Mouse (Mus musculus) limb, embryonic 14.5 days (tissue): ENCODE measurements around the gene Gpx3. TPM values are rescaled to one million over a fixed set of nuclear protein-coding genes. Genes with fewer than 3 reads are reported as not detected.

Experiments
- ATAC-seq: fragments of 200-750 bp; cut with Nextera tagmentation; 2 replicates; pipeline ENCODE4 v1.8.0; 2017; ENCODE audit warnings: low read depth, moderate number of reproducible peaks, moderate TSS enrichment; ENCODE audit not compliant: low FRiP score
- DNase-seq: peaks from one replicate; pipeline ENCODE4 v3.0.0-alpha.2; 2015; ENCODE audit warnings: low spot score
- H3K27ac ChIP-seq: fragments of 300-500 bp; sonication (generic); replicated peaks from 2 replicates; pipeline ENCODE4 v1.5.1; 2014; ENCODE audit warnings: low read depth, mild to moderate bottlenecking, low read length, moderate library complexity, mixed read lengths
- H3K27me3 ChIP-seq: fragments of 300-500 bp; sonication (generic); 2 replicates; pipeline ENCODE4 v1.6.1; 2014; ENCODE audit warnings: low read length, mixed read lengths; ENCODE audit not compliant: control insufficient read depth, insufficient read depth
- H3K36me3 ChIP-seq: fragments of 300-500 bp; sonication (generic); 2 replicates; pipeline ENCODE4 v1.6.1; 2014; ENCODE audit warnings: mild to moderate bottlenecking, low read length, moderate library complexity, mixed read lengths; ENCODE audit not compliant: control insufficient read depth, insufficient read depth
- H3K4me1 ChIP-seq: fragments of 300-500 bp; sonication (generic); 2 replicates; pipeline ENCODE4 v1.6.1; 2014; ENCODE audit warnings: antibody characterized with exemption, low read length, mixed read lengths; ENCODE audit not compliant: control insufficient read depth, insufficient read depth
- H3K4me2 ChIP-seq: fragments of 300-500 bp; sonication (generic); replicated peaks from 2 replicates; pipeline ENCODE4 v1.6.1; 2014; ENCODE audit warnings: low read depth, mild to moderate bottlenecking, low read length, moderate library complexity; ENCODE audit not compliant: severe bottlenecking
- H3K4me3 ChIP-seq: fragments of 300-500 bp; sonication (generic); replicated peaks from 2 replicates; pipeline ENCODE4 v1.5.1; 2014; ENCODE audit warnings: low read length
- H3K9ac ChIP-seq: fragments of 300-500 bp; sonication (generic); 2 replicates; pipeline ENCODE4 v1.6.1; 2014; ENCODE audit warnings: mild to moderate bottlenecking, low read depth, low read length, moderate library complexity; ENCODE audit not compliant: severe bottlenecking
- H3K9me3 ChIP-seq: fragments of 300-500 bp; sonication (generic); 2 replicates; pipeline ENCODE4 v1.6.1; 2016; ENCODE audit warnings: low read length; ENCODE audit not compliant: control insufficient read depth
- POLR2A ChIP-seq: fragments of 200-500 bp; IDR thresholded peaks from 2 replicates; pipeline ENCODE4 v1.8.0; 2012; ENCODE audit warnings: inconsistent platforms, mild to moderate bottlenecking, moderate library complexity, borderline replicate concordance; ENCODE audit not compliant: insufficient read depth, insufficient read length; ENCODE audit errors: extremely low read depth
- WGBS: fragments of 180-500 bp; shearing (Covaris S2); extraction: QIAGEN DNeasy Blood & Tissue Kit; methylation state at CpG from one replicate; pipeline ENCODE4 v1.1.7; 2014; 5-methylcytosine and 5-hydroxymethylcytosine counted together
- polyA plus RNA-seq, 2 experiments: library from polyadenylated mRNA; depleted of rRNA in 1 of 2; stranded (reverse) in 1 of 2; unstranded in 1 of 2; fragments of >200 nt; fragmentation: Nextera tagmentation in 1 of 2; extraction: Ambion mirVana in 1 of 2; gene quantifications; 2 replicates each; pipeline versions ENCODE4 v1.2.1 to v1.2.3; 2012 to 2014

The Gpx3 gene
- polyA plus RNA-seq, 2 experiments, result 14.5 to 37.3 TPM

GRCm38 (mm10) chr11:54932540-54932939 is 30.3 kb downstream of the Gpx3 start:
- H3K27me3 ChIP-seq, result no peaks in the 10 kb centered on the region
- H3K36me3 ChIP-seq, result peaks cover 78% of the 10 kb centered on the region
- no peak overlapping the region for H3K27ac ChIP-seq
- no peak for ATAC-seq
- H3K9me3 ChIP-seq, result no peaks in the 10 kb centered on the region
- no peak for DNase-seq
- H3K4me1 ChIP-seq, result peaks cover 2% of the 10 kb centered on the region; the same call in 1 of the 2 replicates
- H3K9ac ChIP-seq, result no peak overlapping the region
- WGBS, result 92% methylated on average over 6 of the region's 6 CpGs
- no peak overlapping the region for H3K4me3 ChIP-seq
- H3K4me2 ChIP-seq, result no peak overlapping the region
- TF ChIP-seq POLR2A, result no peak

- no peak overlapping the region for H3K9ac ChIP-seq
- no peak overlapping the region for H3K4me3 ChIP-seq
- TF ChIP-seq POLR2A, result no peak
- WGBS, result 98% methylated on average over 7 of the region's 7 CpGs
- H3K27me3 ChIP-seq, result no peaks in the 10 kb centered on the region
- ATAC-seq (no peak), DNase-seq (no peak)
- no peak overlapping the region for H3K4me2 ChIP-seq
- H3K27ac ChIP-seq, result no peak overlapping the region
- H3K4me1 ChIP-seq, result peaks cover 2% of the 10 kb centered on the region; the same call in 1 of the 2 replicates
- H3K36me3 ChIP-seq, result peaks cover 77% of the 10 kb centered on the region
- H3K9me3 ChIP-seq, result no peaks in the 10 kb centered on the region
These were observed 31.9 kb downstream of the Gpx3 start for GRCm38 (mm10) chr11:54934198-54934597.

GRCm38 (mm10) chr11:54936035-54936770 is 34.0 kb downstream of the Gpx3 start:
- Histone ChIP-seq H3K27ac (no peak overlapping the region), H3K4me1 (peaks cover 2% of the 10 kb centered on the region; the same call in 1 of the 2 replicates), H3K4me2 (no peak overlapping the region), H3K9ac (no peak overlapping the region), H3K27me3 (no peaks in the 10 kb centered on the region), H3K4me3 (no peak overlapping the region), H3K36me3 (peaks cover 62% of the 10 kb centered on the region), H3K9me3 (no peaks in the 10 kb centered on the region)
- DNase-seq, result no peak
- ATAC-seq, result no peak
- WGBS, result 32% methylated on average over 12 of the region's 12 CpGs
- no peak for TF ChIP-seq POLR2A

GRCm38 (mm10) chr11:54936771-54937140 is 34.5 kb downstream of the Gpx3 start:
- Histone ChIP-seq H3K27me3 (no peaks in the 10 kb centered on the region), H3K4me1 (peaks cover 2% of the 10 kb centered on the region; the same call in 1 of the 2 replicates), H3K9me3 (no peaks in the 10 kb centered on the region), H3K9ac (no peak overlapping the region), H3K27ac (no peak overlapping the region), H3K4me2 (no peak overlapping the region), H3K4me3 (no peak overlapping the region), H3K36me3 (peaks cover 56% of the 10 kb centered on the region)
- no peak for TF ChIP-seq POLR2A
- 87% methylated on average over 3 of the region's 3 CpGs for WGBS
- no peak for ATAC-seq
- no peak for DNase-seq

- DNase-seq (no peak), ATAC-seq (no peak)
- H3K4me2 ChIP-seq, result no peak overlapping the region
- no peaks in the 10 kb centered on the region for H3K27me3 ChIP-seq
- H3K27ac ChIP-seq, result no peak overlapping the region
- peaks cover 2% of the 10 kb centered on the region; the same call in 1 of the 2 replicates for H3K4me1 ChIP-seq
- no peaks in the 10 kb centered on the region for H3K9me3 ChIP-seq
- WGBS, result 86% methylated on average over 8 of the region's 8 CpGs
- no peak overlapping the region for H3K9ac ChIP-seq
- peaks cover 31% of the 10 kb centered on the region for H3K36me3 ChIP-seq
- TF ChIP-seq POLR2A, result no peak
- H3K4me3 ChIP-seq, result no peak overlapping the region
These were observed 37.2 kb downstream of the Gpx3 start for GRCm38 (mm10) chr11:54939501-54939900.
